Mouse (Mus musculus) Patski (cell line): Measurements from ENCODE around the gene Elane. TPM values are rescaled to one million over a fixed set of nuclear protein-coding genes. Genes with fewer than 3 reads are reported as not detected.

Source experiments
- ATAC-seq: fragments of 100-300 bp; one replicate; pipeline ENCODE4 v1.8.0; 2021
- CTCF ChIA-PET: fragments of 350-600 bp; sonication (Branson Sonifier 250); formaldehyde crosslinking; loops from one replicate; lab custom pipeline; 2022; ENCODE audit warnings: inconsistent platforms; lab: Charles Lee
- POLR2A ChIA-PET: fragments of 350-600 bp; sonication (Branson Sonifier 250); formaldehyde crosslinking; loops from one replicate; lab custom pipeline; 2022; ENCODE audit warnings: antibody characterized with exemption, inconsistent platforms; lab: Charles Lee
- DNase-seq: peaks from one replicate; pipeline ENCODE4 v3.0.0-alpha.2; 2011; ENCODE audit warnings: low read depth, low spot score
- H3K27me3 ChIP-seq: fragments of 371-371 bp; one replicate; pipeline ENCODE4 v1.5.1; 2021
- CTCF ChIP-seq: fragments of 100-300 bp; IDR thresholded peaks from one replicate; pipeline ENCODE4 v1.5.1; 2021
- in situ Hi-C: fragments of 300-500 bp; cut with MboI; formaldehyde crosslinking; loops from 3 replicates; pipeline ENCODE4 v1.11.1; 2018; ENCODE audit warnings: low pct_unique_long_range_greater_than_20kb, mixed read lengths
- polyA plus RNA-seq: library from polyadenylated mRNA; unstranded; gene quantifications from one replicate; pipeline ENCODE4 v1.2.3, GENCODE M21; 2021

The Elane gene
- polyA plus RNA-seq, 1 experiment from 2014 or later = not detected

DNA sequence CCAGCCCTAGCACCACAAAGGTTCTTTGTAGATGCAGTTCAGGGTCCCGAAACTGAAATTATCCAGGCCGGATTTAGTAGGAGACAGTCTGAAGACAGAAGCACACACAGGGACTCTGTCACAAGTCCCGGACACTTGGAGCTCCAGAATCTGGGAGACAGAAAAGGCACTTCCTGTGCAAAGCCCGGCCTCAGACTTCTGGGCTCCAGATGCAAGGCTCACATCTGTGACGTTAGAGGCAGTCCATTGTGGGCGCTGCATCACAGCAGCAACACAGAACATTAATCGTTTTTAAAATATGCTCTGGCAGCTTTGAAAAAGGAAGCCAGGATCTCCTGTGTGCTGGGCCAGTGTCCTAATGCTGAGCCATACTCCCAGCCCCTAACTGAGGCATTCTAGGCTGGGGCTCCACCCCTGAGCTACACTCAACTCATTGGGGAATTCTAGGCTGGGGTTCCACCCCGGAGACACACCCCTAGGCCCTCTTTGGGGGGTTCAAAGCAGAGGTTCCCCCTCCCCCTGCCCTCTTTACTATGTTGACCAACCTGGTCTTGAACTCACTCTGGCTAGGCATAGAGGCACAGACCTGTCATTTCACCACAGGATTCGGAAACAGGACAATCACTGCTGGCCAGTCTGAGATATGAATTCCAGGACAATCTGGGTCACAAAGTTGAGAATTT is 33.8 kb upstream of the Elane start:
- DNase-seq (no peak), ATAC-seq (no peak)
- no peak for TF ChIP-seq CTCF
- H3K27me3 ChIP-seq = no peaks in the 10 kb centered on the region
- in situ Hi-C loops = no loop called here
- CTCF ChIA-PET = interaction anchor here (0.8 kb wide), 1 partner anchor 17 kb away, joined by 3 read pairs; no protein-coding TSS in a partner anchor
- POLR2A ChIA-PET = interaction anchor here (0.8 kb wide), 1 partner anchor 21 kb away, joined by 3 read pairs; no protein-coding TSS in a partner anchor

DNA sequence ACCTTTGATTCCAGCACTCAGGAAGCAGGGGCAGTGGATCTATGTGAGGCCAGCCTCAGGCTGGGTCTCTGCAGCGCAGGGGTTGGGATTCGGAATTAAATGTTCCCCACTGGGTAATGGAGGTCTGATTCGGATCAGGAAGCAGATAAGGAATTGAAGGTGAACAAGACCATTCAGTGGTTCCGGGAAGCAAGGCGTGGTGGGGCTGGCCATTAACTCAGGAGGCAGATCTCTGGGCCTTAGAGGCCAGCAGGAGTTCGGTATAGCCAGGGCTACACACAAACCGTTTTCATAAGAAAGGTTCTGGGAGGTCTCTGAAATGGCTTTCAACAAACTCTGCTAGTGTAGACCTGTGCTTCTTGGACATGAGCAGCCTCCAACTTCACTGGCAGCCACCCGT is 33.2 kb upstream of the Elane start:
- ATAC-seq (no peak), DNase-seq (no peak)
- POLR2A ChIA-PET = interaction anchor here (0.8 to 1.8 kb wide), 2 partner anchors 12 to 20 kb away, joined by 3 to 10 read pairs; no protein-coding TSS in a partner anchor
- no peak for TF ChIP-seq CTCF
- in situ Hi-C loops = no loop called here
- CTCF ChIA-PET = interaction anchor here (1.4 kb wide), 1 partner anchor 17 kb away, joined by 3 read pairs; no protein-coding TSS in a partner anchor
- H3K27me3 ChIP-seq = no peaks in the 10 kb centered on the region

DNA sequence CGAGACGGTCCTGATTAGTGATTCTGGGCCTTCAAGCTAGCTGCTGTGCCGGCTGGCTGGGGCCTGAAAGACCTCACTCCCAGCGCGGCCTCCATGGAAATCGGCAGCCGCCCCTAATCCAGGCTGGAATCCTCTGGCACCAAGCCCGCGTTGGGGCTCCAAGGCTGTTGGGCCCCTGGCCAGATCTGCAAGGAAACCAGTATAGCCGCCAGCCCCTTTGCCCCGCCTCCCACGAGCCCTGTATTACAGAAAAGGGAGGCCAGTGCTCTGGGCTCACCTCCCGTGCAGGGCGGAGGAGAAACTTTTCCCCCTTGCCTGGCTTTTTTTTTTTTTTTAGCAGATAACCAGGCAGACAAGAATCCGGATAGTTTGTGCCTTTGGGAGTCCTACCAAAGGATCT is 32.7 kb upstream of the Elane start:
- ATAC-seq = peak; percentile 3
- in situ Hi-C loops = no loop called here
- CTCF ChIA-PET = interaction anchor here (0.9 to 1.4 kb wide), 3 partner anchors 12 to 18 kb away, joined by 3 to 4 read pairs (median 3); no protein-coding TSS in a partner anchor

DNA sequence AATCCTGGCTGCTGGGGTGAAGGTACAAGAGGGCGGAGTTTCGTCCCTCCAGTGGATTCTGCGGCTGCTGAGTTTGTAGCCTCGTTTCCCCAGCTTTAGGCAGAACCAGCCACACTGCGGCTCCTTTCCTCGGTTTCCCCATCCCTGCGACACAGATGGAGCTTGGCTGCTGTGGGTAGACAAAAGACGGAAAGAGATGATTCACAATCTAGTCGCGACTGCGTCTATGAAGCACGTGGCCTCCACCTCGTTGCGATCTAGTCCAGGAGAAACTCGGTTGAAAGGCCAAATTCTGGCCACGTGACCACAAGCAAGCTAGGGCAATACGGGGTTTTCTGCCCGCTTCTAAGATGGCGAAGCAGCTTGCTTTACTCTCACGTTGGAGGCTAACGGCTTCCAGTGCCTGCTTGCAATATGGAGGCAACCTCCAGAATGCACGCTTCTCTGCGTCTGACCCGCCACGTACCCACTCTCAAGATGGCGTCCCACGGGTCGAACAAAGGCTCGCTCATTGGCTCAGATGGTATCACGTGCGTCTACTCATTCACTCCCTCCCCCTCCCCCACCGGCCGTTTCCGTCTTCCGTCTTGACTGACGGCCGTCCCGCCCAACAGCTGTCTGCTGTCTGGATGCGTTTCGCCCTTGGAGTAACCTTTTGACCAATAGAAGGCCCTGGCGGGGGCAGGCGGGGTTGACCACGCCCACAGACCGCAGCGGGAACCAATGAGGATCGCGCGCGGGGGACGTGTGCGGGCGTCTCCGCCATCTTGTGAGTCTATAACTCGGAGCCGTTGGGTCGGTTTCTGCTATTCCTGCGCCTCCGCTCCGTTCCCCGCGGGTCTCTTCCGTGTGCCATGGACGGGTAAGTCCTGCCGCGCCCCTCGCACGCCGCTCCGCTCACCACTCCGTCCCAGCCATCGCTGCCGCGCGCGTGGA is 31.9 kb upstream of the Elane start, which contains the start of gene Ptbp1:
Gene Ptbp1, plus strand, starts transcription at position 568 of the 936 bp plus-strand sequence.
- in situ Hi-C loops = no loop called here
- ChIA-PET POLR2A (interaction anchor here (0.6 to 1.8 kb wide), 3 partner anchors 13 to 60 kb away, joined by 3 to 10 read pairs (median 8); no protein-coding TSS in a partner anchor), CTCF (interaction anchor here (0.9 to 1.4 kb wide), 3 partner anchors 13 to 19 kb away, joined by 3 to 4 read pairs (median 3); no protein-coding TSS in a partner anchor)
- H3K27me3 ChIP-seq = no peaks in the 10 kb centered on the region
- ATAC-seq (peak; percentile 72), DNase-seq (peak; percentile 99)
- no peak for TF ChIP-seq CTCF

More for the DNA sequence above, 32.7 kb upstream of the Elane start:
- DNase-seq = peak; percentile 64
- no peaks in the 10 kb centered on the region for H3K27me3 ChIP-seq
- no peak for TF ChIP-seq CTCF
- POLR2A ChIA-PET = interaction anchor here (0.8 to 1.8 kb wide), 3 partner anchors 12 to 61 kb away, joined by 3 to 10 read pairs (median 8); no protein-coding TSS in a partner anchor

DNA sequence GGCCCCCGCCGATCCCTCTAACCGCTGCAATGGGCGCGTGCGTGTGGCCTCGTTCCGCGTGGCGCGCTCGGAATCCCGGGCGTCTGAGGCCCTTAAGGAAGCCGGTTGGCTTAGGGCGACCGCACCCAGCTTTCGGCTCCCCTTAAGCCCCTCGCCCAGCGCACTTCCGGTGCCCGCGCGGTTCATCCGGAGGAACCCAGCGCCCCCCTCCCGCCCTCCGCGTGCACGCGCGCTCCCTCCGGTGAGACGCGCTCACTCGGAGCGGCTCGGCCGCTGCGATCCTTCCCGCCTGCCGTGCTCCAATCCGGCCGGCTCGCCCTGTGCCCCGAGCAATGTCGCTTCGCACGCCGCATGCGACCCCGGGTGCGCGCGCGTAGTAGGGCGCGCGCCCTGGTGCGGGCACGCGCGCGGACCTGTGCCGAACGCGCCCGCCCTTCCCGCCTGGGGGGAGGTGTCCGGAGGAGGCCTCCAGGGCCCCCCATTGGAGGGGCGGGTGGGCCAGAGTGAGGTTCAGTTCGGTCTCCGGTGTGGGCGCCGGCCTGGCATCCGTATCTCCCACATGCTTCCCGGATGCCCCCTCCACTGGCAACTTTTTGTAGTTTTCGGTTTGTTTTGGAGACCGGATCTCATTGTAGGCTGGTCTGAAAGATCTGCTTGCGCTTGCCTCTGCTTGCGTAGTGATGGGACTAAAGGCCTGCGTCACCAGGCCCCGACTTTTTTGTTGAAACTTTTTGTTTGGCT is 31.1 kb upstream of the Elane start:
- CTCF ChIA-PET = no interaction called here
- no peak for TF ChIP-seq CTCF
- DNase-seq = no peak
- ATAC-seq = peak; percentile 7
- no peaks in the 10 kb centered on the region for H3K27me3 ChIP-seq
- POLR2A ChIA-PET = interaction anchor here (0.9 to 1.3 kb wide), 3 partner anchors 13 to 60 kb away, joined by 3 to 8 read pairs (median 3); no protein-coding TSS in a partner anchor
- in situ Hi-C loops = no loop called here

DNA sequence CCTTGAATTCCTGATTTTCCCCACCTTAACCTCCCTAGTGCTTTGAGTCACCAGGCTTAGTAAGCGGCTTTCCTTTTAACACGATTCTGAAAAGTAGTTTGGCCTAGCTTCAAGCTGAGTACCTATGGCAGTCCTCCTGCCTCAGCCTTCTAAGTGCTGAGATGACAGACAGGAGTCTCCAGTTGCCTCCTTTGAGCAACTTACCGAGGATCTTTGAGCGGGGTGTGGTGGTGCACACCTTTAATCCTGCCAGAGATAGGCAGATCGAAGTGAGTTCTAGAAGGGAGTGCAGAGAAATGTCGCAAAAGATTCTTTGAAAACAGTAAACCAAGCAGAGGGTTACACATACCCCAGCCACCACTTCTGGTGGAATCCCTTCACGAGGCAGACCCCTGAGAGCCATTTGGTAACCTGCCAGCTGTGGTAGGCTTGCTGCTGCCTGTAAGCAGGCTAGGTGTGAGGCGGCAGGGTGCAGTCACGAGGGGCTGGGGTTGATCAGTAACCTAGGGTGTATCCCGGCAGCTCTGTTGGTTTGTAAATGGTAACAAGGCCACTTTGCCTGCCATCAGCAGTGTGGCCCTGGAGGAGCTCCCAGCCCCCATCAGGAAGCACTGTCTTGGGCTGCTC is 30.4 kb upstream of the Elane start:
- no peak for DNase-seq
- ChIA-PET CTCF (interaction anchor here (0.8 to 1.1 kb wide), 2 partner anchors 29 to 87 kb away, joined by 3 read pairs; no protein-coding TSS in a partner anchor), POLR2A (interaction anchor here (0.7 to 2.9 kb wide), 5 partner anchors 10 to 200 kb away, joined by 3 to 11 read pairs (median 3); no protein-coding TSS in a partner anchor)
- no peaks in the 10 kb centered on the region for H3K27me3 ChIP-seq
- in situ Hi-C loops = no loop called here
- no peak for TF ChIP-seq CTCF
- ATAC-seq = no peak

DNA sequence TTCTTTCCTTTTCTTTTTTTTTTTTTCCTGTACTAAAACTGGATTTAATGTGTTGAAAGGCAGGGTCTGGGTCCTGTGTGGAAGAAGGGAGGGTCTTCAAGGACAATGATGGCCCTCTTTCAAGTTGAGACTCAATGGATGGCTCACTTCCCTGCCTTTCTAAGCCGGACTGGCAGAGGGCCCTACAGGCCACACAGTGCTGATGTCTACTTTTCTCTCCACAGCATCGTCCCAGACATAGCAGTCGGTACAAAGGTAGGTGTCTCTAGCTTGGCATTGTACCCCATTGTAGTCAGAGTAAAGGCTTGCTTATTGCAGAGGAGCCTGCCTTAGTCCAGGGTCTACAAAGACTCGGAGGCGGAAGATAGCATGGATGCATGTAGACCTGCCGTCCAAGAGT is 29.8 kb upstream of the Elane start:
- ATAC-seq (no peak), DNase-seq (no peak)
- ChIA-PET POLR2A (interaction anchor here (0.7 to 2.9 kb wide), 3 partner anchors 9 to 199 kb away, joined by 3 to 11 read pairs (median 4); no protein-coding TSS in a partner anchor), CTCF (interaction anchor here (0.8 to 1.2 kb wide), 3 partner anchors 28 to 104 kb away, joined by 3 to 4 read pairs (median 3); partner anchors contain the start of gene Wdr18)
- in situ Hi-C loops = no loop called here
- no peak for TF ChIP-seq CTCF
- no peaks in the 10 kb centered on the region for H3K27me3 ChIP-seq

DNA sequence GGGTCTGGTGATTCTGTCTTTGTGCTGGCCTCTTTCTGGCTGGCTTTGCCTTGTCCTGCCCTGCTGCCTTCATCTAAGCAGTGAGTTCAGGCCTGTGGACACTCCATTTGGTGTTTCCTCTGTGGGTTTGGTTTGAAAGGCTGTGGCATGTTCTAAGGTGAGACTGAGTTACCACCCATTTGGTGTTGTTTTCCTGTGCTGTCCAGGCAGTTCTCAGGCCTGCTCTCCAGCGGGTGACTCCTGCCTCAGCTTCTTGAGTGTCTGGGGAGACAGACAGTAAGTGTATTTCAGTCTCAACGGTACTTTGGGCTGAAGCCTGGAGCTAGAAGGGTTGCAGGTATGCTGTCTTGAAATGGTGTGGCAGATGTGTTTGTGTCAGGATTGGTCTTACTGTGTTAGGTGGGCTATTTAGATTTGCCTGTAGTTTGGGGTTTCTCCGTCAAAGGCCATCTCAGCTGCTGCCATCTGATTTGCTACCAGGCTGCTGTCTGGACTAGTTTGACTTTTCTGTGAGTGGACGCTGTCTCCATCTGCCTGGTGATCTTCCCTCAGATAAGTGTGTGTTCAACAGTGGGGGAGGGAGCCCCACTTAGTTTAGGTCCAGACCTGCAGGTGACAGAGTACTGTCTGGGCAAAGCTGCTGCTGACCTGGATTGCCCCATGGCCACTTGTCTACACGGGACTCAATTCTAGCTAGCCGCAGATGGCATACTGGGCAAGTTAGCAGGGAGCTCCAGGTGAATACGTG is 29.2 kb upstream of the Elane start:
- TF ChIP-seq CTCF = no peak

More for the DNA sequence above, 29.2 kb upstream of the Elane start:
- no peaks in the 10 kb centered on the region for H3K27me3 ChIP-seq
- DNase-seq (no peak), ATAC-seq (no peak)
- in situ Hi-C loops = no loop called here
- ChIA-PET POLR2A (interaction anchor here (2.9 kb wide), 1 partner anchor 9 kb away, joined by 11 read pairs; no protein-coding TSS in a partner anchor), CTCF (interaction anchor here (1.0 to 1.6 kb wide), 3 partner anchors 22 to 103 kb away, joined by 3 to 4 read pairs (median 4); partner anchors contain the start of gene Wdr18)
